Mouse (Mus musculus): Measurements from ENCODE around the gene Gm36028. TPM values are rescaled to one million over a fixed set of nuclear protein-coding genes. Genes with fewer than 3 reads are reported as not detected.
A peak's percentile ranks its signal among the peaks of the same experiment; 100 is the strongest.

Gm36028 gene
- polyA plus RNA-seq, 1 experiment from 2014 or later = 0.19 TPM

- H3K4me2 ChIP-seq (ENCODE audit: low read length) = no peak overlapping the region
- no peak for ATAC-seq
- peaks cover 11% of the 10 kb centered on the region for H3K4me1 ChIP-seq (replicated peaks; ENCODE audit: control insufficient read depth, insufficient read depth, low read length)
- 0 out of 2 replicates have a peak, but pooled peaks cover under 1% of the 10 kb centered on the region for H3K36me3 ChIP-seq (ENCODE audit: control insufficient read depth, insufficient read depth)
- no peak overlapping the region for H3K4me3 ChIP-seq (replicated peaks; ENCODE audit: low read length)
- 91% methylated on average over 4 of the region's 4 CpGs for WGBS
- H3K27me3 ChIP-seq (replicated peaks; ENCODE audit: control insufficient read depth, insufficient read depth, low read length) = no peaks in the 10 kb centered on the region
- no peak overlapping the region for H3K27ac ChIP-seq (ENCODE audit: low read length)
- H3K9ac ChIP-seq (replicated peaks; ENCODE audit: low read depth, low read length) = no peak overlapping the region
- H3K9me3 ChIP-seq (ENCODE audit: control insufficient read depth, low read length) = no peaks in the 10 kb centered on the region
These were observed 43.0 kb downstream of the Gm36028 start for GRCm38 (mm10) chr16:37817986-37818385.

DNA sequence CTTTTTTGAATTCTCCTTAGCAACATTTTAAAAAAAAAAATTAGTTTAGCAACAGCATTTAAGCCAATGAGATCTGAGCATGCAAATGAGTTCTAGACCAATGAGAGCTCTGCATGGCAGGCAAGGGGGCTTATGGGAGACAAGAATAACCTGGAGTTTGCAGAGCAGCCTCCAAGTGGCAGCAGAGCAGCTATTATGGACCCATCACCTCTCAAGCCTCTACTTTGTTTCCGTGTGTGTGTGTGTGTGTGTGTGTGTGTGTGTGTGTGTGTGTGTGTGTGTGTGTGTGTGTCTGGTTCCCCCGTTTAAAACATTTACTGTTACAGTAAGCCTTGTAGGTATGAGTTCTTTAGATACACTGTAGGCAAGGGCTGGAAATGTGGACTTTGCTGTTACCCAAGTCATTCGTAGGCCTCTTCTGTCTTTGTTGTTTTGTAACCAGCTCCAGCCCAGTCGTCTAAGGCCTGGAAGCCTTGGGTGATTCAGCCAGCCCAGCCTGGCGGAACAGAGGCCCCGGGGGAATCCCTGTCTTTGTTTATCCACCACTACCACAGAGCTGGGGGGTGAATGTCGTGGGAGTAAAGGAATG is 46.5 kb downstream of the Gm36028 start:
- 18% methylated on average over 7 of the region's 7 CpGs for WGBS

GRCm38 (mm10) chr16:37813691-37814382 is 47.1 kb downstream of the Gm36028 start:
- Histone ChIP-seq H3K27ac (ENCODE audit: low read length) (peak overlapping the region; percentile 84), H3K4me1 (replicated peaks; ENCODE audit: control insufficient read depth, insufficient read depth, low read length) (peaks cover 26% of the 10 kb centered on the region), H3K36me3 (ENCODE audit: control insufficient read depth, insufficient read depth) (no peaks in the 10 kb centered on the region), H3K9ac (replicated peaks; ENCODE audit: low read depth, low read length) (peak overlapping the region; percentile 32), H3K27me3 (replicated peaks; ENCODE audit: control insufficient read depth, insufficient read depth, low read length) (no peaks in the 10 kb centered on the region), H3K9me3 (ENCODE audit: control insufficient read depth, low read length) (no peaks in the 10 kb centered on the region), H3K4me2 (ENCODE audit: low read length) (peak overlapping the region; percentile 36), H3K4me3 (replicated peaks; ENCODE audit: low read length) (0 out of 2 replicates have a peak overlapping the region, but pooled peaks have one; percentile 3)
- ATAC-seq = peak; percentile 19
- WGBS = 40% methylated on average over 5 of the region's 5 CpGs

More for the DNA sequence above, 46.5 kb downstream of the Gm36028 start:
- Histone ChIP-seq H3K4me1 (replicated peaks; ENCODE audit: control insufficient read depth, insufficient read depth, low read length) (peaks cover 19% of the 10 kb centered on the region), H3K9ac (replicated peaks; ENCODE audit: low read depth, low read length) (no peak overlapping the region; the same call in 1 of the 2 replicates), H3K4me2 (ENCODE audit: low read length) (peak overlapping the region; percentile 36), H3K4me3 (replicated peaks; ENCODE audit: low read length) (no peak overlapping the region), H3K36me3 (ENCODE audit: control insufficient read depth, insufficient read depth) (no peaks in the 10 kb centered on the region), H3K9me3 (ENCODE audit: control insufficient read depth, low read length) (no peaks in the 10 kb centered on the region), H3K27ac (ENCODE audit: low read length) (peak overlapping the region; percentile 73; the same call in 1 of the 2 replicates), H3K27me3 (replicated peaks; ENCODE audit: control insufficient read depth, insufficient read depth, low read length) (no peaks in the 10 kb centered on the region)
- peak; percentile 96 for ATAC-seq

DNA sequence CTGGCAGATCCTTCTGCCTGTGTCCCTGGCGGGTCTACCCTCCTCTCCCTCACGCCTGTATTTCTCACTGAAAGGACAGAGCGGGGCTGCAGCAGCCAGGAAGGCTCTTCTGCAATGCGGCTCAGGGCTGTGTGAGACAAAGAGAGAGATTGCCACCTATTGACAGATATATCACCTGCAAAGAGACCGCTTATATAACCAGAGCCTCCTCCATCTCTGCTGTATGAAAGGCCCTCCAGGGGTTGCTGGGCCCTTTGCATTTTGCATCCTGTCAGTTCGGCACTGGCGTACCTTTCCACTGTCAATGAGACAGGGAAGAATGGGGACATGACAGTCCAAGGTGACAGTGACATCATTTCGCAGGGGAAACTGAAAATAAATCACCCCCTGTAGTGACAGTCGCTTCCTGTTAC is 48.5 kb downstream of the Gm36028 start:
- WGBS = 52% methylated on average over 9 of the region's 9 CpGs
- Histone ChIP-seq H3K4me2 (ENCODE audit: low read length) (no peak overlapping the region), H3K9me3 (ENCODE audit: control insufficient read depth, low read length) (no peaks in the 10 kb centered on the region), H3K36me3 (ENCODE audit: control insufficient read depth, insufficient read depth) (no peaks in the 10 kb centered on the region), H3K9ac (replicated peaks; ENCODE audit: low read depth, low read length) (0 out of 2 replicates have a peak overlapping the region, but pooled peaks have one; percentile 26), H3K4me1 (replicated peaks; ENCODE audit: control insufficient read depth, insufficient read depth, low read length) (peaks cover 26% of the 10 kb centered on the region), H3K27ac (ENCODE audit: low read length) (no peak overlapping the region), H3K4me3 (replicated peaks; ENCODE audit: low read length) (no peak overlapping the region), H3K27me3 (replicated peaks; ENCODE audit: control insufficient read depth, insufficient read depth, low read length) (no peaks in the 10 kb centered on the region)
- ATAC-seq = peak; percentile 63

- Histone ChIP-seq H3K27me3 (replicated peaks; ENCODE audit: control insufficient read depth, insufficient read depth, low read length) (no peaks in the 10 kb centered on the region), H3K9ac (replicated peaks; ENCODE audit: low read depth, low read length) (no peak overlapping the region), H3K4me1 (replicated peaks; ENCODE audit: control insufficient read depth, insufficient read depth, low read length) (peaks cover 26% of the 10 kb centered on the region), H3K9me3 (ENCODE audit: control insufficient read depth, low read length) (no peaks in the 10 kb centered on the region), H3K36me3 (ENCODE audit: control insufficient read depth, insufficient read depth) (no peaks in the 10 kb centered on the region), H3K4me2 (ENCODE audit: low read length) (no peak overlapping the region), H3K4me3 (replicated peaks; ENCODE audit: low read length) (no peak overlapping the region), H3K27ac (ENCODE audit: low read length) (no peak overlapping the region)
- no peak for ATAC-seq
- 92% methylated on average over 8 of the region's 8 CpGs for WGBS
These were observed 49.1 kb downstream of the Gm36028 start for GRCm38 (mm10) chr16:37811874-37812273.

DNA sequence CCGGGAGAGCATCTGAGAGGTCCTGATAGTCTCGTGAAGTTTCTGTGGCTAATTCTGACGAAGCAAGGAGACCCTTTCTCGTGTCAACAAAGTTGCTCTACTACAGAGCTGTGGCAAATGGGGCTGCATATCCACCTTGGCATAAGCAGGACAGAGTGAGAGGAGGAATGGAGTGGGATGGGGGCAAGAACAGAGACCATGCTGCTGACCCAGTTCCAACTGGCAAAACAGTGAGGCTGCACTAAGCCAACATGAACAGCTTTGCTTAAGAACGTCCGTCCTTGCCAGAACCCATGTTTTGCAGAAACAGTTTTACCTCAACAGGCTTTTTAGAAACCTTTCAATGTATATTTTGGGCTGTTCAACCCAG is 51.3 kb downstream of the Gm36028 start:
- Histone ChIP-seq H3K4me1 (replicated peaks; ENCODE audit: control insufficient read depth, insufficient read depth, low read length) (peaks cover 24% of the 10 kb centered on the region), H3K9me3 (ENCODE audit: control insufficient read depth, low read length) (no peaks in the 10 kb centered on the region), H3K9ac (replicated peaks; ENCODE audit: low read depth, low read length) (no peak overlapping the region), H3K4me2 (ENCODE audit: low read length) (no peak overlapping the region), H3K27me3 (replicated peaks; ENCODE audit: control insufficient read depth, insufficient read depth, low read length) (no peaks in the 10 kb centered on the region), H3K36me3 (ENCODE audit: control insufficient read depth, insufficient read depth) (no peaks in the 10 kb centered on the region), H3K4me3 (replicated peaks; ENCODE audit: low read length) (no peak overlapping the region), H3K27ac (ENCODE audit: low read length) (no peak overlapping the region; the same call in 1 of the 2 replicates)
- ATAC-seq = no peak
- WGBS = 62% methylated on average over 6 of the region's 6 CpGs

GRCm38 (mm10) chr16:37808866-37809622 is 51.9 kb downstream of the Gm36028 start:
- Histone ChIP-seq H3K4me3 (replicated peaks; ENCODE audit: low read length) (no peak overlapping the region), H3K27ac (ENCODE audit: low read length) (peak overlapping the region; percentile 37), H3K4me2 (ENCODE audit: low read length) (no peak overlapping the region), H3K27me3 (replicated peaks; ENCODE audit: control insufficient read depth, insufficient read depth, low read length) (no peaks in the 10 kb centered on the region), H3K9ac (replicated peaks; ENCODE audit: low read depth, low read length) (no peak overlapping the region), H3K36me3 (ENCODE audit: control insufficient read depth, insufficient read depth) (no peaks in the 10 kb centered on the region), H3K9me3 (ENCODE audit: control insufficient read depth, low read length) (no peaks in the 10 kb centered on the region), H3K4me1 (replicated peaks; ENCODE audit: control insufficient read depth, insufficient read depth, low read length) (peaks cover 22% of the 10 kb centered on the region)
- WGBS = 21% methylated on average over 10 of the region's 10 CpGs
- ATAC-seq = peak; percentile 14; the same call in 1 of the 2 replicates

DNA sequence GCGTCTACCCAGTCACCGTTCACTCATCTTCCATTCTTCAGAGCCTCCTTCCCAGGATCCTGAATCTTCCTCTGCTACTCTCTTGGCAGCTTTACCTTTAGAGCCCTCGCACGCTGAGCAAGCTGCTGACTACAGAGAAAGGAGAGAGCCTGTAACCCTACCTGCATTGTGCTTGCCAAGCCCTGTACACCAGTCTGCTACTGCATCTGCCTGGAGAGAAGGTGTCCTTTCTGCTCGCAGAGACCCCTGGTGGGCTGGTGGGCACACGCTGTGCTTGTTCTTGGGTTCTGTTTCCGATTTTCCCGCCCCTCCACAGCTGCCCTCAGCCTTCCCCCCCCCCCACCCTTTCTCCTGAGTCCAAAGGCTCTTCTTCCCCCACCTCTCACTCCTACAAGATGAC is 53.7 kb downstream of the Gm36028 start:
- Histone ChIP-seq H3K27ac (ENCODE audit: low read length) (no peak overlapping the region), H3K9ac (replicated peaks; ENCODE audit: low read depth, low read length) (no peak overlapping the region), H3K9me3 (ENCODE audit: control insufficient read depth, low read length) (no peaks in the 10 kb centered on the region), H3K4me2 (ENCODE audit: low read length) (no peak overlapping the region), H3K4me1 (replicated peaks; ENCODE audit: control insufficient read depth, insufficient read depth, low read length) (peaks cover 11% of the 10 kb centered on the region), H3K4me3 (replicated peaks; ENCODE audit: low read length) (no peak overlapping the region), H3K27me3 (replicated peaks; ENCODE audit: control insufficient read depth, insufficient read depth, low read length) (no peaks in the 10 kb centered on the region), H3K36me3 (ENCODE audit: control insufficient read depth, insufficient read depth) (no peaks in the 10 kb centered on the region)
- no peak for ATAC-seq
- WGBS = 75% methylated on average over 8 of the region's 8 CpGs

All from forebrain, embryonic 16.5 days (tissue).